Mouse (Mus musculus): ENCODE results near the gene Lca5. TPM values are rescaled to one million over a fixed set of nuclear protein-coding genes. Genes with fewer than 3 reads are reported as not detected.

Gene Lca5
- polyA plus RNA-seq, 1 experiment from 2014 or later: 12.0 TPM

- H3K9ac ChIP-seq: no peak overlapping the region
- no peak overlapping the region for H3K4me2 ChIP-seq
- H3K9me3 ChIP-seq: no peaks in the 10 kb centered on the region
- H3K36me3 ChIP-seq: no peaks in the 10 kb centered on the region
- 58% methylated on average over 4 of the region's 4 CpGs for WGBS
- no peak overlapping the region for H3K4me3 ChIP-seq (replicated peaks)
- no peaks in the 10 kb centered on the region for H3K27me3 ChIP-seq (replicated peaks)
- no peaks in the 10 kb centered on the region for H3K4me1 ChIP-seq
- no peak overlapping the region for H3K27ac ChIP-seq
- ATAC-seq (ENCODE audit: insufficient read depth, low FRiP score, low read depth): no peak
These were observed 6.4 kb downstream of the Lca5 start for GRCm38 (mm10) chr9:83434489-83434888.

DNA sequence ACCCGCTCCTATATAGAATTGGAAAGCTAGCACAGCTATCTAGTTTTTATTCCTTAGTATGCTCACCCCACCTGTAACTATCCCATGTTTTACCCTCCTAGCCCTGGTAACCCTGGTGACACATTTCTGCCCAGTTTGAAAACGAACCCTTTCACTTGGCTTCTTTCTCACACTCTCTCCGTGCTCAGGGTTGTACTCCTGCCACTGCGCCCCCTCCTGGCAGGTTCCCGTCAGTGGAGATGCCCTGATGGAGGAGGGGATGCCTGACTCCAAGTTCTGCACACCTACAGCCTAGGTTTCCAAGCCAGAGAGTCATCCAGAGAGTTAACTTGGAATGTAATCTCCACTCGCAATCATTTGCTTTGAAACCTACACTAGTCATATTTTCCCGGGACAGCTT is 7.3 kb downstream of the Lca5 start:
- no peaks in the 10 kb centered on the region for H3K36me3 ChIP-seq
- WGBS: 60% methylated on average over 7 of the region's 7 CpGs
- H3K4me3 ChIP-seq (replicated peaks): no peak overlapping the region
- no peaks in the 10 kb centered on the region for H3K4me1 ChIP-seq
- no peak for ATAC-seq (ENCODE audit: insufficient read depth, low FRiP score, low read depth)
- no peaks in the 10 kb centered on the region for H3K9me3 ChIP-seq
- no peak overlapping the region for H3K27ac ChIP-seq
- no peak overlapping the region for H3K9ac ChIP-seq
- no peak overlapping the region for H3K4me2 ChIP-seq
- no peaks in the 10 kb centered on the region for H3K27me3 ChIP-seq (replicated peaks)

DNA sequence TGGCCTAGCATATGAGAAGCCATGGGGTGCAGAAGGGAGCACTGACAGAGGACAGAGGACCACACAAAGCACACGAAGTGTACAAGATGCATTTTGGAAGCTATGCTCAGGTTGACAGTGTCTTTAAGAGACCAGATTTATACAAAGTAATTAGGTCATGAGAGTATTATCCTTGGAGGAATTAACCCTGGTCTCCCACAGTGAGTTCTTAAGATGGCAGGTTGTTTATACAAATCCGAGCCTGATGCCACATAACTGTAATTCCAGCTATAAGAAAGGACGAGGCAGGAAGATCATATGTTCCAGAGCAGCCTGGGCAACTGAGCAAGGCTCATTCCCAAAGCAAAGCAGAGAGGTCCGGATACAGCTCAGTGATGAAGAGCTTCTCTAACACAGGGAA is 13.0 kb downstream of the Lca5 start:
- WGBS: 69% methylated on average over 4 of the region's 4 CpGs
- Histone ChIP-seq H3K9ac (no peak overlapping the region), H3K4me2 (no peak overlapping the region), H3K36me3 (0 out of 2 replicates have a peak, but pooled peaks cover 5% of the 10 kb centered on the region), H3K4me1 (no peaks in the 10 kb centered on the region), H3K27ac (no peak overlapping the region), H3K9me3 (no peaks in the 10 kb centered on the region), H3K27me3 (replicated peaks) (no peaks in the 10 kb centered on the region), H3K4me3 (replicated peaks) (no peak overlapping the region)
- no peak for ATAC-seq (ENCODE audit: insufficient read depth, low FRiP score, low read depth)

DNA sequence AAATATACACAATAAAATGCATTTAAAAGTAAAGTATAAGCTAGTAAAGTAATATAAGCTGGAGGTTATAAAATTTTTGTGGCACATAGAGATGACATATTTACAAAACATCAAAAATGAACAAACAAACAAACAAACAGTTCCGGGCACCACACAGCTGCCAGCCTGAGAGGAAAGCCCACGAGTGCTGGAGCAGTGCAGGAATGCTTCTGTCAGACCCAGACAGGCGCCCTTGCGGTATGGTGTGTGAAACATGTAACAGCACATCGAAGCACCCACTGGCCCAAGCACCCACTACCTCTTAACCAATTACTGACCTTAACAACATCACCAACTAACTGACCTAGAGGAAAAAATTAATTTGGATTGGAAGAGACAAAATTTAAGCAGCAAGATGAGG is 22.0 kb downstream of the Lca5 start:
- no peak overlapping the region for H3K27ac ChIP-seq
- H3K9me3 ChIP-seq: no peaks in the 10 kb centered on the region
- no peaks in the 10 kb centered on the region for H3K4me1 ChIP-seq
- H3K9ac ChIP-seq: no peak overlapping the region
- H3K36me3 ChIP-seq: peaks cover 14% of the 10 kb centered on the region; the same call in 1 of the 2 replicates
- no peaks in the 10 kb centered on the region for H3K27me3 ChIP-seq (replicated peaks)
- no peak overlapping the region for H3K4me2 ChIP-seq
- WGBS: 81% methylated on average over 5 of the region's 5 CpGs
- no peak overlapping the region for H3K4me3 ChIP-seq (replicated peaks)
- ATAC-seq (ENCODE audit: insufficient read depth, low FRiP score, low read depth): no peak

DNA sequence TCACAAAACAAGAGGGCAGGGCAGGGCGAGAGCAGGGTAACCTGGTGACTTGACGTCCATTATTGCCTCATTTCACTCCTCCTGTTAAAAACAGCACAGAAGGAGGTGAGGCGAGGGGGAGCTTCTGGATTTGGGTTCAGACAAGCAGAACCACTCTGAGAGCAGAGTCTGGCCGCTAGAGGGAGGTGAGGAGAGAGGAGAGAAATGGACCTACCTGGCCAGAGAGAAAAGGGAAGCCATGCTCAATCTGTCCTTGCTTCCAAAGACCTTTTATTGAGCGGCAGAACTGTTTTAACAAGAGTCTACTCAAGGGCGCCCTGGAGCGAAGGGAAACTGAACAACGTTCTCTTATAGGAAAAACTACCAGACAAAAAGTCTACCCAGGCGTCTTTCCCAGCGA is 27.9 kb downstream of the Lca5 start:
- 78% methylated on average over 10 of the region's 10 CpGs for WGBS
- no peak for ATAC-seq (ENCODE audit: insufficient read depth, low FRiP score, low read depth)
- H3K27ac ChIP-seq: no peak overlapping the region

GRCm38 (mm10) chr9:83405150-83405549 is 35.8 kb downstream of the Lca5 start:
- ATAC-seq (ENCODE audit: insufficient read depth, low FRiP score, low read depth): no peak
- Histone ChIP-seq H3K9ac (no peak overlapping the region), H3K27me3 (replicated peaks) (no peaks in the 10 kb centered on the region), H3K27ac (no peak overlapping the region), H3K4me2 (no peak overlapping the region), H3K9me3 (no peaks in the 10 kb centered on the region), H3K36me3 (no peaks in the 10 kb centered on the region), H3K4me1 (no peaks in the 10 kb centered on the region), H3K4me3 (replicated peaks) (no peak overlapping the region)
- WGBS: 62% methylated on average over 7 of the region's 7 CpGs

More for the DNA sequence above, 27.9 kb downstream of the Lca5 start:
- Histone ChIP-seq H3K4me3 (replicated peaks) (no peak overlapping the region), H3K4me2 (no peak overlapping the region), H3K9ac (no peak overlapping the region), H3K36me3 (peaks cover 12% of the 10 kb centered on the region; the same call in 1 of the 2 replicates), H3K27me3 (replicated peaks) (no peaks in the 10 kb centered on the region), H3K9me3 (no peaks in the 10 kb centered on the region), H3K4me1 (no peaks in the 10 kb centered on the region)

GRCm38 (mm10) chr9:83400783-83401182 is 40.1 kb downstream of the Lca5 start:
- no peak overlapping the region for H3K4me3 ChIP-seq (replicated peaks)
- no peak overlapping the region for H3K9ac ChIP-seq
- H3K4me2 ChIP-seq: no peak overlapping the region
- H3K27ac ChIP-seq: no peak overlapping the region
- 42% methylated on average over 3 of the region's 3 CpGs for WGBS
- no peaks in the 10 kb centered on the region; the same call in 1 of the 2 replicates for H3K36me3 ChIP-seq
- ATAC-seq (ENCODE audit: insufficient read depth, low FRiP score, low read depth): no peak
- H3K27me3 ChIP-seq (replicated peaks): no peaks in the 10 kb centered on the region
- H3K9me3 ChIP-seq: no peaks in the 10 kb centered on the region
- H3K4me1 ChIP-seq: no peaks in the 10 kb centered on the region

GRCm38 (mm10) chr9:83399414-83399813 is 41.5 kb downstream of the Lca5 start:
- H3K36me3 ChIP-seq: peaks cover 3% of the 10 kb centered on the region; the same call in 1 of the 2 replicates
- H3K9me3 ChIP-seq: no peaks in the 10 kb centered on the region
- H3K9ac ChIP-seq: no peak overlapping the region
- no peaks in the 10 kb centered on the region for H3K4me1 ChIP-seq
- no peak overlapping the region for H3K27ac ChIP-seq
- no peak overlapping the region for H3K4me3 ChIP-seq (replicated peaks)
- no peak for ATAC-seq (ENCODE audit: insufficient read depth, low FRiP score, low read depth)
- 91% methylated on average over 7 of the region's 7 CpGs for WGBS
- no peaks in the 10 kb centered on the region for H3K27me3 ChIP-seq (replicated peaks)
- H3K4me2 ChIP-seq: no peak overlapping the region

- no peak for ATAC-seq (ENCODE audit: insufficient read depth, low FRiP score, low read depth)
- H3K9ac ChIP-seq: no peak overlapping the region
These were observed 42.7 kb downstream of the Lca5 start for GRCm38 (mm10) chr9:83398260-83398659.

DNA sequence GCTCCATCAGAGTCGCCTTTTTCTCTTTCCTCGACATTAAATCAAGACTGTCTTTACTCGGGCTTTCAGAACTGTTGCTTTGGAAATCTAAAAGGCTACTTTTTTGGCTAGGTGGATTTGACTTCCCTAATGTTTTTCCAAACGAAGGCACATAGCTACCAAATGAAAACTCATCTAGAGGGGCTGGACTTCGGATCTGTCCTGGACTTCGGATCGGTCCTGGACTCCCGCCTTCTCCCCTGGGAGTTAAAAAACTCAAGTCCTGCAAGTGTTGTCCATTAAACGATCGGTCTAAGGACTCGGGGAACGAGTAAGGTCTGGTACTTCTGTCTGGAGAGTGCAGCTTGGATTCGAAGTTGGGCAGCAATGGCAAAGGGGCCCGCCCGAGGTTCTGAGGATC is 45.5 kb downstream of the Lca5 start:
- ATAC-seq (ENCODE audit: insufficient read depth, low FRiP score, low read depth): no peak
- Histone ChIP-seq H3K4me2 (no peak overlapping the region), H3K27ac (no peak overlapping the region), H3K36me3 (peaks cover 3% of the 10 kb centered on the region; the same call in 1 of the 2 replicates), H3K4me3 (replicated peaks) (no peak overlapping the region), H3K9me3 (no peaks in the 10 kb centered on the region), H3K9ac (no peak overlapping the region), H3K27me3 (replicated peaks) (no peaks in the 10 kb centered on the region), H3K4me1 (no peaks in the 10 kb centered on the region)
- 87% methylated on average over 15 of the region's 15 CpGs for WGBS

More at GRCm38 (mm10) chr9:83398260-83398659, 42.7 kb downstream of the Lca5 start:
- Histone ChIP-seq H3K36me3 (peaks cover 3% of the 10 kb centered on the region; the same call in 1 of the 2 replicates), H3K27ac (no peak overlapping the region), H3K4me1 (no peaks in the 10 kb centered on the region), H3K27me3 (replicated peaks) (no peaks in the 10 kb centered on the region), H3K9me3 (no peaks in the 10 kb centered on the region), H3K4me2 (no peak overlapping the region), H3K4me3 (replicated peaks) (no peak overlapping the region)
- WGBS: 61% methylated on average over 6 of the region's 6 CpGs

DNA sequence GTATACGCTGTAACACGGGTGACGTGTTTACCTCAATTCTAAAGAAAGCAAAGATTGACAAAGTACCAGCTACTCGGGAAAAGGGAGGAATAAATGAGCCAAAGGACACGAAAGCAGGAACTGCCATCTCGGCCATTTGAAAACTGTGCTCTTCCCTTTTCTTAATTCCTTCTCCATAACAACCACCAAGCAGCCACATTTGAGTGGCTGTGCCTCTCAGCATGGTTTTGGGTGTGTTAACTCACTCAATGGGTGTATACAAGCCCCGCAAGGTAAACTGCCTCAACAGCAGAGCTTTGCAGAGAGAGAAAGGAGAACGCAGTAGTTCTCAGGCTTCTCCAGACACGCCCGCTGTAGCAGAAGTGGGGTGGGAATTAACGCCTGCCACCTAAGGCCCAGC is 48.9 kb downstream of the Lca5 start:
- ATAC-seq (ENCODE audit: insufficient read depth, low FRiP score, low read depth): no peak
- no peak overlapping the region for H3K4me3 ChIP-seq (replicated peaks)
- H3K27ac ChIP-seq: no peak overlapping the region
- no peaks in the 10 kb centered on the region for H3K4me1 ChIP-seq
- H3K27me3 ChIP-seq (replicated peaks): no peaks in the 10 kb centered on the region
- WGBS: 74% methylated on average over 11 of the region's 11 CpGs
- H3K9ac ChIP-seq: no peak overlapping the region
- no peak overlapping the region for H3K4me2 ChIP-seq
- no peaks in the 10 kb centered on the region for H3K9me3 ChIP-seq
- 0 out of 2 replicates have a peak, but pooled peaks cover 3% of the 10 kb centered on the region for H3K36me3 ChIP-seq

- no peak overlapping the region for H3K9ac ChIP-seq
- H3K36me3 ChIP-seq: no peaks in the 10 kb centered on the region
- no peak overlapping the region for H3K27ac ChIP-seq
- no peak overlapping the region for H3K4me2 ChIP-seq
- WGBS: 87% methylated on average over 9 of the region's 9 CpGs
- H3K4me1 ChIP-seq: no peaks in the 10 kb centered on the region
- no peaks in the 10 kb centered on the region for H3K27me3 ChIP-seq (replicated peaks)
- no peaks in the 10 kb centered on the region for H3K9me3 ChIP-seq
- ATAC-seq (ENCODE audit: insufficient read depth, low FRiP score, low read depth): no peak
- no peak overlapping the region for H3K4me3 ChIP-seq (replicated peaks)
These were observed 51.4 kb downstream of the Lca5 start for GRCm38 (mm10) chr9:83389570-83389969.

- Histone ChIP-seq H3K4me2 (no peak overlapping the region), H3K4me3 (replicated peaks) (no peak overlapping the region), H3K9ac (no peak overlapping the region), H3K27ac (no peak overlapping the region), H3K9me3 (no peaks in the 10 kb centered on the region), H3K4me1 (no peaks in the 10 kb centered on the region), H3K36me3 (no peaks in the 10 kb centered on the region), H3K27me3 (replicated peaks) (no peaks in the 10 kb centered on the region)
- no peak for ATAC-seq (ENCODE audit: insufficient read depth, low FRiP score, low read depth)
- 76% methylated on average over 5 of the region's 5 CpGs for WGBS
These were observed 54.6 kb downstream of the Lca5 start for GRCm38 (mm10) chr9:83386264-83386855.

Data from stomach, embryonic 15.5 days (tissue).